Mouse (Mus musculus): ENCODE measurements around the gene Slc35a3.

The Slc35a3 gene

DNA sequence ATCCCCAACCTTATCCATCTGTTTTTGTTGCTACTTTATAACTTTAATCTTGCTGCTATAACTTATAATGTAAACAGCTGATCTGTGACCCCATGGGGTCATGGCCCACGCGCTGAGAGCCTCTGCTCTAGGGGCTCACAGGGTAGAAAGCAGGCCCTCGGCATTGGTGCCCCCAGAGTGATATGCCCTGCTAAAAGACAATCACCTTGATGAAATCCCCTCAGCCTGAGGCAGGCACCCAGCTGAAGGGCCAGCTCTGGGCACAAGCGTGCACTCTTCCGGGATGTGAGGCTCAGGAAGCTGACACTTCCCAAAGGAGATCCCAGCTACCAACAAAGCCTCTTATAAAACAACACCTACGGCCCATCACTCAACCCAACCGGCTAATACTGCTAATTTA, 74.1 kb downstream of the Slc35a3 start:
- DNase-seq (ENCODE audit: low spot score), result no peak

GRCm38 (mm10) chr3:116637693-116638476, 74.7 kb downstream of the Slc35a3 start:
- no peak for DNase-seq (ENCODE audit: low spot score)

GRCm38 (mm10) chr3:116635799-116636198, 76.8 kb downstream of the Slc35a3 start:
- DNase-seq (ENCODE audit: low spot score), result no peak

DNA sequence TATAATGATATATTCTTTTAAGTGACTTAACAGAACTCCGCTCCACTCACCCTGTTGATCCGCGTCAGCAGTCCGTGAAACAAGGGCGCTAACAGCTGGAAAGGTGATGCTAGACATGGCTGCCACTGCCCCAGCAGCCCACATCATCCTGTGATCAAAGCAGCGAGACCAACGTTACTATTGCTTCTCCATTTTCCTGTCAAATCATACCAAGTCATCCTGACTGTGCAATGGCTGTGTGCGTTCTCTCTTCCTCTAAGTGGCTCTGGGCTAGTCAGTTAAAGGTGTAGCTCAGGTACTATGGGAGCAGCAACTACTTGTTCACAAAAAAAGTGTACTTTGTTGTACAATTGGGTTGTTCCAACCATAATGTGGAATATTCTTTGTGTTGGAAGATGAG, 77.8 kb downstream of the Slc35a3 start:
- DNase-seq (ENCODE audit: low spot score), result no peak

- DNase-seq (ENCODE audit: low spot score), result no peak
Measured at GRCm38 (mm10) chr3:116634091-116634490, 78.5 kb downstream of the Slc35a3 start.

DNA sequence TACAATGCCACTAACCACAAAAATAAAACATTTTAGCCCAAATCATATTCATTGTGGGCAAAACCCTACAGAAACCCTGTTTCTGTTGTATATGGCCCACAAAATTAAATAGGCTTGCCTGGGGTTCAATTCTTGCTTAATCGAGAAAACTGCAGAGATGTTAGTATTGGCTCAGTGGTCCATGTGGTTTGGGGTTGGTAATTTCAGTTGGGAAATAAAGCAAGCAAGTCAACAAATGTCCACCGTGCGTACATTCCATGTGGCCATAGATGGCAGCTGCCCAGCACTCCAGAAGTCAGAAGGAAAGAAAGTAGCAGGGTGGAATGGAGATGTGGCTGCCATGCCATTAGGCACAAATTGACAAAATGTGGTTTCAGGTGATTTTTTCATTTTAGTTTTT, 79.7 kb downstream of the Slc35a3 start:
- DNase-seq (ENCODE audit: low spot score), result no peak

DNA sequence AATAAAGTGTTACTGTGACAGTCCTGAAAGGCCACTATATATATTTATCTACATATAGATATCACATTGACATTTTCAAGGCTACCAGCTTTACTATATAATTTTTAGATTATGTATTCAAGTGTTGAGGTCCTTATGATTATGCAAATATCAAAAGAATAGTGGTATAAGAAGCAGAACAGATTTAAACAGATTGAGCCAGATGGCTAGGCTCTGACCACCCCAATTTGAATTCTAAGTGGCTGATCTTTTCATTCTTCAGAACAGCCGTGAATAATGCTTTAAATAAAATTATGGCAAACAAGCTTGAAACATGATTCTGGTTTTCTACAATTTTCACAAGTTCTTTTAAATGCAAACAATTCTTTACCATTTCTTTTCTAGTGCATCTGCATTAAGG, 81.2 kb downstream of the Slc35a3 start:
- DNase-seq (ENCODE audit: low spot score), result no peak

- DNase-seq (ENCODE audit: low spot score), result no peak
Measured at GRCm38 (mm10) chr3:116622641-116623040, 90.0 kb downstream of the Slc35a3 start.

DNA sequence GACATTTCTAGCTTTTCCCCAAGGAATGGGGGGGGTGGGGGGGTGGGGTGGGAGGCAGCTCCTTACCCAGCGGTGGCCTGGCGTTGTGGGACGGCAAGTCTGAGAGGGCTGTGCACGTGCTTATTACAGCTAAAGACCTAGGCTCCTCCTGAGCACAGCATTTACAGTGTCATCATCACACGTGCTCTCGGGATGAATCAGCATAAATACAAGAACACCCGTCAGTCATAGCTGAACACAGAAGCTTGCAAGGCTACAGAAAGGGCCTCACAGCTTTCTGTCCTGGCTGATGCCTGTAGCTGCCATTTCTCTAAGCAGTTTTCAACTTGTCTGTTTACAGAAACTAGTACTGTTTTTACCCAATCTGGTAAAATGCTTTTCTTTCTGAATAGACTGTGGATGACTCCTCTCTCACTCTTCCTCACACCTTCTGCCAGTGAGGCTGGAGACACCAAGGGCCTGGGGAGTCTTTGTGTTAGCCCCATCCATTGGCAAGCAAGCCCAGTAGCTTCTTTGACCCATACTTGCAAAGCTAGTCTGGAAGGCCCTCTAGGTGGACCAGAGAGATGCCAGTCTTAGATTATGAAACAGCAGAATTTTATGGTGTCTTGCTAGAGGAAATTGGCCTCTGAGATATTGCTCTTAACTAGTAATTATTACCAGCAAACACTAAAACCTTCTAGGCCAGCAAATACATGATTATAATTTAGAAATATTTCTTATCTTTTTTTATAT, 91.8 kb downstream of the Slc35a3 start:
- no peak for DNase-seq (ENCODE audit: low spot score)
